Mouse (Mus musculus) kidney, postnatal 4 days (tissue): ENCODE data around the gene Oas1e.
A peak's percentile ranks its signal among the peaks of the same experiment; 100 is the strongest.
"Not testable (repeated sequence)": the region's sequence is repeated elsewhere in the genome, so short reads cannot be mapped to it uniquely, and the experiment has no call there.

ENCODE experiments used
- DNase-seq, 2 experiments: peaks; one replicate each; pipeline ENCODE4 v3.0.0; 2021; ENCODE audit warnings: mixed read lengths in 2 of 2

Oas1e gene

DNA sequence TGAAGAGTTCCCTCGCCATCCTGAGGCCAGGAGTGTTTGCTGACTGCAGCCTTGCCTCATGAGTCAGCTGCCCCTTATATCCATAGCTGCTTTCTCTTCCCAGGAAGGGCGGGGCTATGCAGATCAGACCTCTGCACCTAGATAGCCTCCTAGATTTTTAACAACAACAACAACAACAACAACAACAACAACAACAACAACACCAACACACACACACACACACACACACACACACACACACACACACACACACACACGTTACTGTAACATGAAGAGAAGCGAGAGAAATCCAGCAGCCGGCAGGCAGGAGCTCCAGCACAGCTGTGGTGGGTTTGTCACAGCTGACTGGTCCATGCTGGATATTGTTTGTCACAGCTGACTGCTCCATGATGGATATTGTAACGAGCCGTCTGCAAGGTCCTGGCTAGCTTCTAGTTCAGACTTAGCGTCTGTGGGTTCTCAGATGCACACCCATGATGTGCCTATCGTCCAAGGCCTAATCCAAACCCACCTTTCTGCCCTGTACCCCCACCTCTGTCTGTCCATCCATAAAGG, at the start of gene Oas1e:
Oas1e (minus strand) TSS at position 51 of the 555 bp plus-strand sequence.
- DNase-seq, result peak in 1 of 2 experiments; percentile 16

DNA sequence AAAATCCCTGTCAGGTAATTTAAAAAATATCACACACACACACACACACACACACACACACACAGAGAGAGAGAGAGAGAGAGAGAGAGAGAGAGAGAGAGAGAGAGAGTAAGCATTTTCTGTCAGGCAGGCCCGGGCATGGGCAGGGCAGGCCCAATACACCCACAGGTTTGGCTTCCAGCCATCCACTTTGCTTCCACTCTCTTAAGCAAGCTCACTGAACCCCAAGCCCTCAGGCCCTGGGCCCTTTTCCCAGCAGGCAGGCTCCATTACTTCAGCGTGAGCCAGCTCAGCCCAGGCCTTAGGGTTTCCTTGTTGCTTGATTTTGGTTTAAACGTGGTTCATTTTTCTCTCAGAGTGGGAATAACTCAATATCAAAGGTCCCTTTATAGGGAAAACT, 49.4 kb upstream of the Oas1e start:
- peak; percentile 7 to 15 for DNase-seq

DNA sequence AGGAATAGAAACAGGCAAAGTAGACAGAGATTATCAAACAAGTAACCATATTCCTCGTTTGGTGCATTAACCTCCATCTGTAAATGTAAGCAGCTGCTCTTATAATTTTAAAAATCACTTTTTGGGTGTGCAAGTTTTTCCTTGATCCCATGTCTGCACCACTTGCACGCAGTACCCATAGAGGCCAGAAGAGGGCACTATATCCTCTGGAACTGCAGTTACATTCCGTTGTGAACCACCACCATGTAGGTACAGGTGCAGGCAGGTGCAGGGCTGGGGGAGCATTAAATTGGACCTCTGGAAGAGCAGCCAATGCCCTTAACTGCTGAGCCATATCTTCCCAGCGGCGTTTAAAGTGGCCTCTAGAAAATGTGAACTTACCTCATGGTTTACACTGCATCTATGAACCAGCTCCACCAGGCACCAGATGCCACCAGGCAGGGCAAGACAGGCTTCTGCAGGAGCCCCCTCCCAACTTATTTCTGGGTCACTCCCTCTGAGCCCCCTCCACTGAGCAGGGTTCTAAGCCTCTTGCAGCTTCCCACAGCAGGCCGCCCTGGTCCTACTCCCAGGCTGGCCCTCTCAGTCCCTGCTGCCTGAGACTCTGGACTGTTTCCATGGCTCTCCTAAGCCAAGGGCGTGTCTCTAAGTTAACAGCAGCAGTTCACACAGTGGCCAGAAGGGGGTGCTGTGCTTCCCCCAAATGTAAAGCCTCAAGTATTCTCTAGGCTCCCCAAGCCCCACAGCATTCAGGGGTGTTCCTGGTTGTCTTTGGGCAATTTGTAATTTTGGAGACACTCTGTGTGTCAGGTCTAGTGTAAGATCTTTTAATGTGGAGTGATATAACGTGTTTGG, 41.6 kb upstream of the Oas1e start:
- DNase-seq, result peak; percentile 72 to 74

DNA sequence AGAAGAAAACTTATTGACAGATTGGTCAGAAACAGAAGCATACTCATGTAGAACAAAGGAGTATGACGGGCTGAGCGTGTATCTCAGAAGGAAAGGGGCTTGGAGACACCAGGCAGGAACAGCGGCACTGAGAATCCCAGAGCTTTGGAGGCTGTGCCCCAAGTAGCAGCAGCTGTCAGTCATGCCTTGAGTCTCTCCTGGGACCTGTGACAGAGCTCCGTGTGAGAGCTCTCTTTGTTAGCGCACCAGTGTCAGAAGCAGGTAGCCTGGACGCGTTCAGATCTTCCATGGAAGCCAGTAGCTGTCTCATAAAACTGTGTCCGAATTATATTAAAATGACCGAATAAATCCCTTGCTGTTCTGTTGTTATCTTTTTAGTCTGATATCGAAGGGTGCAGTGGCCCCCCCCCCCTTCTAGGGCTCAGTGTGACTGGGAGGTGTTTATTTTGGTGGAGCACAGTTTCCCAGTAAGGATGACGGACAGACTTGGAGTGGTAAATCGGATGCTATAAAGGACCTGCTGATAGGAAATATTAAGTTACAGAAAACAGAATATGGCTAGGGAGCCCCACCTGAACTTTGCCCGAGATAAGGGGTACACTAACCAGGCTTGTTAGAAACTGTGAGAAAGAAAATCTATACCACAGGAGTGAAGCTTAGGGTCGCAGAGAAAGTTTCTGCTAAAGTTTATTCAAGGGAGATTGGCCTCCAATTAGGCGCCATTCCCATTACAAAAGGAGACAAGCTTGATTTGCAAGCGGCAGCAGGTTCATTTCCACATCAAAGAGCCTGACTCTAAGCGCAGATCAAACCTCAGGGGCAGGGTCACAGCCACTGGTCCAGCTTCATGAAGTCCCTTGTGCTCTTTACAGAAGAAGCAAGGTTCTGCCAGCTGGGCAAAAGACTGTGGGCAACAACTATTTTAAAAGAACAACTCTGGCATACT, 38.3 kb upstream of the Oas1e start:
- DNase-seq, result no peak

DNA sequence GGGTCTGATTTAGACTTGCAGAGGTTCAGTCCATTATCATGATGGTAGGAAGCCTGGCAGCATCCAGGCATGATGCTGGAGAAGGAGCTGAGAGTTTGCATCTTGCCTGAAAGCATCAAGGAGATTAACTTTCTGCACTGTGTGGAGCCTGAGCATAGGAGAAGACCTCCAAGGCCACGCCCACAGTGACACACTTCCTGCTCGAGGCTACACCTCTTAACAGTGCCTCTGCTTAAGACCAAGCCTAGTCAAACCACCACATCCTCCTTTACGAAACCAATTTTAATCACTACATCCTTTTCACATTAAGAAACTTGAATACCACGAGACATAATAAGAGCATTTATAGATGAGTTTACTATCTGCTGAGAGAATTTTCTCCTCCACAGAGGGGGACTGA, 35.7 kb upstream of the Oas1e start:
- no peak for DNase-seq

DNA sequence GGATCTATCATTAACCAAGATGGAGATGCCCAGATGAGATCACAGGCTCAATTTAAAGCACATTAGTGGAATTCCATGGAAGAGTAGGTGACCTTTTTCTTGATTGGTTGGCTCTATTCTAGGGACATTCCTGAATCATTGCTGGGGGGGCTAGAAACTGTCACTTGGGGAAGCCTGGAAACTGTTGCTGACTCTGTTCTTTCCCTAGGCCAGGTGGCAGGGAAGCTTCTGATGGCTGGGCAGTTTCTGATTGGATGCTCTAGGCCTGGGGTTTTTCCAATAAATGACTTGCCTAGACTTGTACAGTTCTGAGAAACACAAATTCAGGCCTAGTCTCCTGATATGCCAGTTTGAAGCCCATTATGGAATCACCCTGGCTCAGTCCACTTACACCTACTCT, 23.7 kb upstream of the Oas1e start:
- no peak for DNase-seq

DNA sequence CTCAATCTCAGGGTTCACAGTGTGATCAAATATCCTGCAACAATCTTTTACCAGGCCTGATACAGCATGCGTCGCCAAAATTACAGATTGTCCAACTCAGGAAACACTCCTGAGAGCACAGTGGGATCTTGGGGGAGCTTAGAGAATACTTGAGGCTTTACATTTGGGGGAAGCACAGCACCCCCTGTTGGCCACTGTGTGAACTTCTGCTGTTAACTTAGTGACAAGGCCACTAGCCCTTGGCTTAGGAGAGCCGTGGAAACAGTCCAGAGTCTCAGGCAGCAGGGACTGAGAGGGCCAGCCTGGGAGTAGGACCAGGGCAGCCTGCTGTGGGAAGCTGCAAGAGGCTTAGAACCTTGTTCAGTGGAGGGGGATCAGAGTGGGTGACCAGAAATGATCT, 20.6 kb upstream of the Oas1e start:
- peak; percentile 33 to 44 for DNase-seq

DNA sequence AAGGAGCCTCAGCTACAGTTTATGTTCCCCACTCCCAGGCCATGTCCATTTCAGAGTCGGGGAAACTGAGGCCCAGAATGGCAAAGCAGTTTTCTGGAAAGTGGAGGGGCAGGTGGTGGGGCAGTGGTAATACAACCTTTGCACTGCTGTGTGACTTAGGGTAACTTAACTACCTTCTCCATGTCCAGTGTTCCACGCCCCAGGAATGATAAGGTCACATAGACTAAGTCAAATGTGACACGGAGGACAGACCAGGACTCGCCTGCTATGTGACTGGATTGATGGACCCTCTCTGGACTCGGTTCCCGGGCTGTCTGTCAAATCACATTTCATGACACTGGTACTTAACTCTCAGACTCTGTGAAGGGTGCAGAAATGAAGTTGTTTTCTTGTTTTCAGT, 17.7 kb upstream of the Oas1e start:
- no peak for DNase-seq

DNA sequence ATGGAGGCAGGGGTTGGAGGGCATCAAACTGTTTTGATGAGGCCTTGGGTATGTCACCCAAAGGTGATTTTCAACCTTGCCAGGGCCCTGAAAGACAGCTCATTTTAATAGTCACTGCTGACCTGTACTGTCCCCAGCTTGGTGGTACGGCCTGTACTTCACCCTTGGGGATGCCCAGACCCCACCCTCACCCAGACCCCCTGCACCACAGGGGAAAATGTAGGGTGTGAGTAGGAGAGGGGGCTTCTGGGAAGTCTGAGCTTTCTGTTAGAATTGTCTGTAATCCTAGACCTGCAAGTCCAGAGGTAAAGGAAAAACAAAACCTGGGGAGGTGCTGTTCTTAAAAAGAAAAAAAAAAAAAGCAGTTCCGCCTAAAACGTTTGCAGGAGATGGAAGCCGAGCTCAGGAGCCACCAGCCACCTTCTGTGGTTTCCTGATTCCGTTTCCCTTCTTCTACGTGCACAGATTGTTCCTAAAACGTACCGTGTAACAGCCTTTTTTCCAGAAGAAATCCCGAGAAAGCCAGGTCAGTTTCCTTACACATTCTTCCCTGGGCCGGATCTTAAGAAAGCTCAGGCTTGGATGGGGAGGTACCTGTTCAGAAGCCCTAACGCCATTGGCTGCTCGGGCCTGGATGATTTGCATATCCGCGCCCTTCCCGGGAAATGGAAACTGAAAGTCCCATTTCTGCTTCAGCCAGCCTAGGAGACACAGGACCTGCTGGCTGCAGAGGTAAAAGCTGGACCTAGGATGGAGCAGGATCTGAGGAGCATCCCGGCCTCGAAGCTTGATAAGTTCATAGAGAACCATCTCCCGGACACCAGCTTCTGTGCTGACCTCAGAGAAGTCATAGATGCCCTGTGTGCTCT, 16.9 kb upstream of the Oas1e start, which contains the start of gene Oas1c:
Oas1c (minus strand) TSS at position 564 of the 869 bp plus-strand sequence.
- DNase-seq, result peak; percentile 84 to 91

DNA sequence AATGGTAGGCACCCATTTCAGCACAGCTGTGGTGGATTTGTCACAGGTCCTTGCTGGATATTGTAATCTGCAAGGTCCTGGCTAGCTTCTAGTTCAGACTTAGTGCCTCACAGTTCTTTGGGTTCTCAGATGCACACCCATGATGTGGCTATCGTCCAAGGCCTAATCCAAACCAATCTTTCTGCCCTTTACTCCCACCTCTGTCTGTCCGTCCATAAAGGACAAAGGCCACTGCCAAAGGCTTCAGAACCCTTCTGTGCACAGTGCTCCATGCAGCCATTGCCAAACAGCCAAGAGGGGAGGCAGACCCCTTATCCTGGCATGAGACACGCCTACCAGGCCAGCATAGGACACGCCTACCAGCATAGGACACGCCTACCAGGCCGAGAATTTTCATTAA, 13.8 kb upstream of the Oas1e start:
- no peak for DNase-seq

DNA sequence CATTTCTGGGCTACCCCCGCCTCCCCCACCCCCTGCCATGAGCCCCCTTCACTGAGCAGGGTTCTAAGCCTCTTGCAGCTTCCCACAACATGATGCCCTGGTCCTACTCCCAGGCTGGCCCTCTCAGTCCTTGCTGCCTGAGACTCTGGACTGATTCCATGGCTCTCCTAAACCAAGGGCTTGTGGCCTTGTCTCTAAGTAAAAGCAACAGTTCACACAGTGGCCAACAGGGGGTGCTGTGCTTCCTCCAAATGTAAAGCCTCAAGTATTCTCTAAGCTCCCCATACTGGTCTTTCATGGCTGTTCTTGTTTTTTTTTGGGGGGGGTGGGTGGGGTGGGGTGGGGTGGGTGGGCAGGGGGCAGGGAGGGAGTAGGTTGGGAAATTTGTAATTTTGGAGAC, 11.1 kb upstream of the Oas1e start:
- DNase-seq, result peak; percentile 65 to 71

DNA sequence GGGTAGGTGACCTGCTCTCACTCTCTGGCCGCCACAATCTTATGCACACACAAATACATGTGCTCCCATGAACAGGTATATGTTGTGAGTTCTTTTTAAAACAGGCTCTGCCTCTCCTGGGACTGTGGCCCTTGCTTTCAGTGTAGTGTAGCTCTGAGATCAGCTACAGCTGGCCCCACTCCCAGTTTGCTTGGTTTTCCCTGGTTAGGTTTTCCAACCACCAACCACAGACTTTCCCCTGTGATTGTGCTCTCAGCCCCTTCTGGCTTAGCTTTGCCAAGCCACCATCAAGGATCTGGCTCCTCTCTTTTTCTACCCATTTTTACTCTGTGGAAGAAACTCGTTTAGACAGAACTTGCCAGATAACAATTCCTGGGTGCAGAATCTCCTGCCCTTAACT, 8.3 kb upstream of the Oas1e start:
- no peak for DNase-seq

DNA sequence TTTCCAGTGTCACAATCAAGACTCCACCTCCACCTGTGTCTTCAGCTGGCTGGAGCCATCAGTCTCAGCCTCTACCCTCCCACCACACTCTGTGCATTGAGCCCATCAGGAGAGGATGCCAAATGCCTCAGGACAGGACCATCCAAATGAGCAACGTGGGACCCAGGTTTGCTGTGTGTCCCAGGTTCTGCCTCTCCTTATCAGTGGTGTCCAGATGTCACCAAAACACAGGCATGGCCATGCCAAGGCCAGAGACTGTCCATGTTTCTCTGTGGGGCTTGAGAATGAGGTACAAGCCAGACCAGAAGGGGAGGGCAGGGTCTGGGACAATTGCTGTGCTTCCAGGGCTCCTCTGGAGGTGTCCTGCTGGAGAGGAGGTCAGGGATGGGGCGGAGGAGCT, 3.6 kb upstream of the Oas1e start:
- DNase-seq, result not testable (repeated sequence)

DNA sequence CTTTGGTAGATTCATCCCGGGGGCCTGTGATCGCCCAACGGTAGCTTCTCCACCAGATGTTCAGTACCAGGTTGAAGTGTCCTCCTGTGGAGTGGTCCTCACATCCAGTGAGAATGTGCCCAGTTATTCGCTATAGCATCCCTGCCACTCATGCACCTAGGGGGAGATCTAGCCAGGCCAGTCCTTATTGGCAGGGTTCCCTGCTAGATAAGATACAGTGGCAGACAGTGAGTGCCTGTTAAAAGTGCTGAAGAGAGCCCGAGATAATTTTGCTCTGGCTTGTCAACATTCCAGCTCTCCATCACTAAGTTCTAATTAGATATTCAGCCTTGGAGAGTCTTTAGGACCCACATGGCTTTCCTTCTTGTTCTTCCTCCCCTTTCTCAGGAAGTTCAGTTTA, 2.8 kb upstream of the Oas1e start:
- DNase-seq, result not testable (repeated sequence)

DNA sequence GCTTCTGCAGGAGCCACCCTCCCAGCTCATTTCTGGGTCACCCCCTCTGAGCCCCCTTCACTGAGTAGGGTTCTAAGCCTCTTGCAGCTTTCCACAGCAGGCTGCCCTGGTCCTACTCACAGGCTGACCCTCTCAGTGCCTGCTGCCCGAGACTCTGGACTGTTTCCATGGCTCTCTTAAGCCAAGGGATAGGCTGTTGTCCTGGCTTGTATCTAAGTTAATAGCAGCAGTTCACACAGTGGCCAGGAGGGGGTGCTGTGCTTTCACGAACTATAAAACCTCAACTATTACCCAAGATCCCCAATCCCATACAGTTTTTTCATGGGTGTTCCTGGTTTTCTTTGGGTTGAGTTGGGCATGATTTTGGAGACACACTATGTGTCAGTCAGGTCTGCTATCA, 2.3 kb downstream of the Oas1e start:
- peak; percentile 67 to 69 for DNase-seq

DNA sequence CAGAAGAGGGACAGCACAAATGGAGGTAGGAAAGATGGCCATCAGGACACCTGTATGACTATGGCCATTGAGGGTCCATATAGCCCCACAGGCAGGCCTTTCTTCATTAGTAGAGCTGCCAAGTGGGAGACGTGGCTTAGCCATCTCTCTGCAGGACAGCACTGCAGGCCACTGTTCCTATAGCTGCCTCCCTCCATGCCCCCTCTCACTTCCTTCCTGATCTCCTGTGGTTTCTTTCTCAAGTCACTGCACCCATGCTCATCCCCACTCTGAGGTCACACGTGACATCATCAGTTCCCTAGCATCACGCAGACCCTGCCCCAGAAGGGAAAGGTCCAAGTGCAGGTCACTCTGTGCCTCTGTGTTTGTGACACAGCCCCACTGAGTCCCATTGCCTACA, 8.3 kb downstream of the Oas1e start:
- DNase-seq, result no peak

DNA sequence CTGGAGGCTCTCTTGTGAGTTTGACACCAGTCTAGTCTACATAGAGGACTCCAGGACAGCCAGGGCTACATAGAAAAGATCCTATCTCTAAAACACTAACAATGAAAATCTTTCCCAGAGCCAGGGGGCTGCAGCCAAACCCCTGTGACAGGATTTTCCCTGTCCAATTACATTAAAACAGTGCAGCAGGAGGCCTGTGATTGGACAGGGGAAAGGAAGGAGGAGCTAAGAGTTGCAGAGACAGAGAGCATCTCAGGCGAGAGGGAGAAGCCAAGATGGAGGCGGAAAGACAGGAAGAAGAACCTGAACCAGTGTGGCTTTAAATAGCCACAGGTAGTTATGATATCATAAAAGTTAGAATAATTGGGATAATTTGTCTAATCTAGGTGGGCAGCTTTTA, 12.9 kb downstream of the Oas1e start:
- DNase-seq, result no peak

DNA sequence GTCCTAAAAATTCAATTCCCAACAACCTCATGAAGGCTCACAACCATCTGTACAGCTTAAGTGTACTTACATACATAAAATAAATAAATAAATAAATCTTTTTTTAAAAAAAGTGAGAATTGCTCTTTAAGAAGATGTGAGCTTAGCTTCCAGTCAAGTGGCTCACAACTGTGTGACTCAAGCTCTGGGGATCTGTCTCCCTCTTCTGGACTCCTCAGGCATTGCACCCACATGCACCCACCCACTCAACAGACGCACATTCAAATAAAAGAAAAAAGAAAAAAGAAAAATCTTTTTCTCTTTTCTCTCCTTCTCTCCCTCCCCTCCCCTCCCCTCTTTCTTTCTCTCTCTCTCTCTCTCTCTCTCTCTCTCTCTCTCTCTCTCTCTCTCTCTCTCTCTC, 13.7 kb downstream of the Oas1e start:
- DNase-seq, result no peak

DNA sequence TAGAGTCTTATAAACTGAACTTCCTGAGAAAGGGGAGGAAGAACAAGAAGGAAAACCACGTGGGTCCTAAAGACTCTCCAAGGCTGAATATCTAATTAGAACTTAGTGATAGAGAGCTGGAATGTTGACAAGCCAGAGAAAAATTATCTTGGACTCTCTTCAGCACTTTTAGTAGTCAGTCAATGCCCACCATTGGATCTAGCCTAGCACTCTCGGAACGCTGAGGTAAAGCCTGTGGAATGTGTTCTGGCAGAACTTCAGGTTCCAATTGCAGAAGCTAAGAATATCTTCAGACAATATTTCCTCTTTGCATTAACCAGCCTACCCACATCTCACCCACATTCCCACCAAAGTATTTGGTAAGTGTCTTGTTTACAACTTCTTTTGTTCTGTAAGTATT, 15.4 kb downstream of the Oas1e start:
- no peak for DNase-seq

DNA sequence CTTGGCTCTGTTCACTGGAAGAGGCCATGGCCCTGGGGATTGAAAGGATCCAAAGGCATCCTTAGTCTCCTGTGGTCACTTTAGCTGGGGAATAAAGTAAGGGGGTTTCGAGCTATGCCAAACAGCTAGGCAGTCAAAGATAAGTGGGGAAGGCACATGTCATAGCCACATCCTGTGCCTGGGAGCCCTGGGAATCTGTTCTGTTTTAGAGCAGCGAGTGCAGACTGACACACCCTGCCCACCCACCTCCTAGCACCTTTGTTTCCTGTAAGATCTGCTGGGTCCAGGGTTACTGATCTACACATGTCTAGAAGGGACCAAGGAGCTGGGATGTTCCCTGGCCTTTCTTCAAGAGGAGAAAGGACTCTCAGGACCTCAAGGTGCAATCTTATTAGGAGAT, 16.4 kb downstream of the Oas1e start:
- no peak for DNase-seq

DNA sequence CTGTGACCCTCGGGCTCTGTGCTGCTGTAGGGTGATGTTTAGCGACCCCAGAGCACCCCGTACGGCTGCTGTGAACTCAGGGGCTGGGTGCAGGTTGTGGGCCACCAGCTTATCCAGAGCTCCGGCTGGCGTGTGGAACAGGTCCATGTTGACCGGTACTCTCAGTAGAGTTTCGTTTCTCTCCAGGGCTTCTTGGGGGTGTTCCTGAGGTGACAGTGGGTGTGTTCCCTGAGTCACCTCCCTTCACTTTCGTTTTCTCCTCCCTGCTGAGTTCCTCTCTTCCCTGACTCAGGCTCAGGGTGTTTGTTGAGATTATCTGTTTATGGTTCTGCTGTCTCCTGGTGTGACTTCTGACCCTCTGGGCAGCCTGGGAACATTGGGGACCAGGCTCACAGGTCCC, 17.9 kb downstream of the Oas1e start, which contains the start of gene Oas3:
Oas3 (minus strand) TSS at position 184 of the 400 bp plus-strand sequence.
- DNase-seq, result no peak

DNA sequence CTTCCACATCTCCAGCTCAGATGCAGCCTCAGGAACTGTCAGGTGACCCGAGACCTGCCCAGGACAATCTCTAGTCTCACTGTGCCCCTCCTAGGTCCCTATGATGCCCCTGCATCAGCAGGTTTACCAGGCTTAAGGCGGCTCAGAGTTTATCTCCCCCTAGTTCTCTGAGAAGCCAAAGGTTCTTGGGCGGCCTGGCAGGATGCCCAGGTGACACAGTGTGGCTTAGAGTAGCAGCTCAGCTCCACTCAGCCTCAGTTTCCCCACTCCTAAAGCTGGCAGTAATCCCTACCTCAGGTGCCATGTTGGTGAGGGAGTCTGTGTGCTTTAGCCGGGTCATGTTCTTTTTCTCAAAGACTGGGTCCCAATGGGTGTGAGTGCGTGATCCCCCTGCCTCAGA, 18.5 kb downstream of the Oas1e start:
- no peak for DNase-seq
